Mouse (Mus musculus) MEL (cell line): ENCODE measurements around the gene Sec23ip.

ENCODE experiments used
- BHLHE40 ChIP-seq: IDR thresholded peaks from 2 replicates; pipeline ENCODE4 v1.6.1; 2012; ENCODE audit warnings: low read depth, mild to moderate bottlenecking, inconsistent platforms, low read length, improper control_type of control experiment, borderline replicate concordance
- CHD2 ChIP-seq: IDR thresholded peaks from 2 replicates; pipeline ENCODE4 v1.6.1; 2011; ENCODE audit warnings: low read length, improper control_type of control experiment
- CTCF ChIP-seq, 3 experiments: IDR thresholded peaks in 2 of 3; conservative IDR thresholded peaks in 1 of 3; 2 replicates each; pipeline ENCODE4 v1.5.1; 2011 to 2012; ENCODE audit warnings: low read length in 3 of 3, low read depth in 2 of 3, mild to moderate bottlenecking in 2 of 3, improper control_type of control experiment in 1 of 3, inconsistent platforms in 1 of 3, mixed read lengths in 1 of 3, moderate library complexity in 1 of 3; ENCODE audit not compliant: control insufficient read depth in 1 of 3, insufficient read depth in 1 of 3, poor library complexity in 1 of 3, severe bottlenecking in 1 of 3
- EP300 ChIP-seq, 2 experiments: IDR thresholded peaks; 2 replicates each; pipeline ENCODE4 v1.6.1; 2011; ENCODE audit warnings: improper control_type of control experiment in 2 of 2, low read length in 2 of 2, low read depth in 1 of 2, mild to moderate bottlenecking in 1 of 2
- ETS1 ChIP-seq: IDR thresholded peaks from 2 replicates; pipeline ENCODE4 v1.6.1; 2012; ENCODE audit warnings: low read depth, mild to moderate bottlenecking, inconsistent platforms, low read length, improper control_type of control experiment, moderate library complexity
- GABPA ChIP-seq: IDR thresholded peaks from 2 replicates; pipeline ENCODE4 v1.6.1; 2012; ENCODE audit warnings: low read depth, mild to moderate bottlenecking, inconsistent platforms, low read length, improper control_type of control experiment, moderate library complexity
- HCFC1 ChIP-seq: IDR thresholded peaks from 2 replicates; pipeline ENCODE4 v1.6.1; 2012; ENCODE audit warnings: low read depth, mild to moderate bottlenecking, inconsistent platforms, low read length, improper control_type of control experiment, moderate library complexity
- MAX ChIP-seq: IDR thresholded peaks from 2 replicates; pipeline ENCODE4 v1.6.1; 2011; ENCODE audit warnings: low read length, improper control_type of control experiment
- MEF2A ChIP-seq: IDR thresholded peaks from 2 replicates; pipeline ENCODE4 v1.6.1; 2014; ENCODE audit warnings: low read depth, mild to moderate bottlenecking, inconsistent platforms, low read length, improper control_type of control experiment; ENCODE audit not compliant: poor library complexity, insufficient replicate concordance, severe bottlenecking; ENCODE audit errors: extremely low read depth
- NRF1 ChIP-seq: IDR thresholded peaks from 2 replicates; pipeline ENCODE4 v1.6.1; 2014; ENCODE audit warnings: low read depth, mild to moderate bottlenecking, inconsistent platforms, low read length, improper control_type of control experiment, moderate library complexity; ENCODE audit not compliant: poor library complexity, insufficient read depth, severe bottlenecking
- POLR2A ChIP-seq, 2 experiments: IDR thresholded peaks; 2 replicates each; pipeline ENCODE4 v1.6.1; 2011 to 2012; ENCODE audit warnings: low read length in 2 of 2, mild to moderate bottlenecking in 2 of 2, control low read depth in 1 of 2, improper control_type of control experiment in 1 of 2, low read depth in 1 of 2, moderate library complexity in 1 of 2; ENCODE audit not compliant: control insufficient read depth in 1 of 2, insufficient read depth in 1 of 2, poor library complexity in 1 of 2
- POLR2AphosphoS5 ChIP-seq: IDR thresholded peaks from 2 replicates; pipeline ENCODE4 v1.6.1; 2012; ENCODE audit warnings: low read depth, borderline replicate concordance, mild to moderate bottlenecking, inconsistent platforms, low read length, moderate library complexity, mixed read lengths
- TCF12 ChIP-seq: IDR thresholded peaks from 2 replicates; pipeline ENCODE4 v1.6.1; 2014; ENCODE audit warnings: low read depth, mild to moderate bottlenecking, inconsistent platforms, low read length, improper control_type of control experiment, moderate library complexity
- ZMIZ1 ChIP-seq: IDR thresholded peaks from 2 replicates; pipeline ENCODE4 v1.6.1; 2012; ENCODE audit warnings: low read depth, mild to moderate bottlenecking, inconsistent platforms, low read length, improper control_type of control experiment, moderate library complexity

GRCm38 (mm10) chr7:128746151-128746550 lies 1.4 kb downstream of the Sec23ip start:
- TF ChIP-seq CHD2 (no peak), ZMIZ1 (no peak), POLR2A (IDR thresholded peaks at IDR 0.05; ENCODE audit: control insufficient read depth in 1 of 2, insufficient read depth in 1 of 2, low read depth in 1 of 2, low read length in 2 of 2, poor library complexity in 1 of 2) (no peak), MAX (no peak), EP300 (IDR thresholded peaks at IDR 0.05; ENCODE audit: low read depth in 1 of 2, low read length in 2 of 2) (no peak), GABPA (no peak), TCF12 (no peak), CTCF (IDR thresholded peaks at IDR 0.05 in 2 of 3, conservative IDR thresholded peaks at IDR 0.05 in 1 of 3; ENCODE audit: control insufficient read depth in 1 of 3, insufficient read depth in 1 of 3, low read depth in 2 of 3, low read length in 3 of 3, poor library complexity in 1 of 3, severe bottlenecking in 1 of 3) (no peak), POLR2AphosphoS5 (no peak), NRF1 (no peak), MEF2A (no peak), HCFC1 (no peak), BHLHE40 (no peak), ETS1 (no peak)
